Mouse (Mus musculus) liver, adult 2 months (tissue): Measurements from ENCODE around the gene Wapl.

Experiments
- CTCF ChIP-seq: fragments of 200-500 bp; IDR thresholded peaks from 2 replicates; pipeline ENCODE4 v1.5.1; 2011; ENCODE audit warnings: low read depth, low read length, control low read depth
- POLR2A ChIP-seq: fragments of 200-500 bp; IDR thresholded peaks from 2 replicates; pipeline ENCODE4 v1.6.1; 2011; ENCODE audit warnings: low read length, control low read depth; ENCODE audit not compliant: insufficient read depth; ENCODE audit errors: extremely low read depth

DNA sequence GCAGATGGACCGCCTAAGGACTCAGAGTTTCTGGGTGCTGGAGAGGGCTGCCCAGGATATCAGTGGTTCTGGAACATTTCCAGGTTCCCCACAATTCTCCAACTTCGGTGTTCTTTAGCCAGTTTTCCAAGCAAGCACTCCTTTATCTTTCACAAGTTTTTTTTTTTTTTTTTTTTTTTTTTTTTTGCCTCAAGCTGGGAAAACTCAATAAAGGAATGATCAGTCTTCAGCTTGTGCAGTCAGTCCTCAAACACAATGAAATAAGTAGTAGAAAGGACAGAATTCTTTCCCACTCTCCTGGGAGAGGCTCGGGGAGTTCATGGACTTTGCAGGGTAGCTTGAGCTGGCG lies 11.3 kb upstream of the Wapl start:
- TF ChIP-seq CTCF (no peak), POLR2A (no peak)
